Mouse (Mus musculus): ENCODE data around the gene Gins2.

DNA sequence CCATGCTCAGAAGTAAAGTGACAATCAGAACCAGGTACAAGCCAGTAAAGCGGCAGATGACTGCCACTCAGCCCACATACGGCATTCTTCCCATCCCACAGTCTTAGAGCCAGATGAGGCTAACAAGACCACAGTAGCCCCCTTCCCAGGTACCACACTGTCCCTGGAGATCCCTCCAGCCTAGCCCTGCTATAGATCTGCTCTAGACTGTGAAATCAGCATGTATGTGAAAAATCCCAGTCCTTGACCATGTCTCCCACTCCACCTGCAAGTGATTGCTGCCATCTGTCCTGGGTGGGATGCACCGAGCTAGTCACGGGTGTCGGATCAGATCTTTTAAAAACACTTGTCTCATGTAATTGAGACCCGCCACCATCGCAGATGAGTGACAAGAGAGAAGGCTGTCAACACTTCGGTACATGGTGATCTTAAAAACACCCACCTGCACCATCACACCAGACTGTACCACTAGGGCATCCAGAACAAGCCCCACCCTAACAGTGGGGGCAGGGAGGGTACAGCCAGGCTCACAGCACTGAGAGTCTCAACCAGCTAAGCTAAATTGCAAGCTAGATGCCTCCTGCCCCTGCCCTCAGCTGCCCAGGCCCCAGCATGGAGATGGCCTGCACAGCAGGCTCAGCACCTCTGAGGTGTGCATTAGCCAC, 8.6 kb downstream of the Gins2 start:
- TF ChIP-seq CTCF (conservative IDR thresholded peaks at IDR 0.05; ENCODE audit: insufficient read depth, insufficient read length, low read depth, low read length): no peak
- TF ChIP-seq POLR2A (IDR thresholded peaks at IDR 0.05; ENCODE audit: low read depth, low read length): no peak
